Mouse (Mus musculus): ENCODE results near the gene Celf3. TPM values are rescaled to one million over a fixed set of nuclear protein-coding genes. Genes with fewer than 3 reads are reported as not detected.

The Celf3 gene
- total and polyA plus RNA-seq, 3 experiments = 0.23 to 0.31 TPM; not detected in 1

DNA sequence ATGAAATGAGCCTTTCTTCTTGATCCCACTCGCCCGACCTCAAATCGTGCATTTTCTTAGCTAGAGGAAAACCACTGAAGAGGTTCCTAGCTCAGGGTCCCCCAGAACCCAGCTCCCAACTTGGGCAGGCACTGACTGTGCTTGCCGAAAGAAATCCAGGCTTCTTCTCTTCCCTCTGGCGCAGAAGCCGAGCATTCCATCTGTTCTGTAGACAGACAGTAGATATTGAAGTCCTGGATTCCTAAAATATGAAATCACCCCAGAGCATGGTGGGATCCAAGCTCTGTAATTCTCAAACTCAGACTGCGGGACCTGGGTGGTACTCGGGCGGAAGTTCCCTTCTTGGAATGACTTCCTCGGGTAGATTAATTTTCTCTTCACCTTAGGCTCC lies 5.0 kb upstream of the Celf3 start:
- Histone ChIP-seq H3K27me3 (ENCODE audit: control insufficient read depth in 1 of 2, insufficient read depth in 2 of 2, low read length in 2 of 2) (no peaks in the 10 kb centered on the region), H3K9ac (ENCODE audit: control insufficient read depth, low read depth, low read length, poor library complexity, severe bottlenecking) (no peak overlapping the region), H3K27ac (ENCODE audit: control insufficient read depth, low read depth, low read length) (no peak overlapping the region), H3K9me3 (replicated peaks; ENCODE audit: insufficient read depth, low read length) (no peaks in the 10 kb centered on the region), H3K36me3 (ENCODE audit: control insufficient read depth in 1 of 2, insufficient read depth in 2 of 2, low read length in 2 of 2) (peaks cover 0 to 19% of the 10 kb centered on the region in 2 experiments; a peak in 2 of 4 replicates), H3K4me3 (ENCODE audit: control insufficient read depth in 1 of 2, insufficient read depth in 1 of 2, low read depth in 2 of 2, low read length in 2 of 2) (no peak overlapping the region), H3K79me2 (ENCODE audit: control insufficient read depth, insufficient read depth, low read length, poor library complexity) (no peaks in the 10 kb centered on the region), H3K4me1 (ENCODE audit: control insufficient read depth in 1 of 2, insufficient read depth in 2 of 2, low read length in 2 of 2) (peaks cover 3 to 31% of the 10 kb centered on the region in 2 experiments; a peak in 3 of 4 replicates)
- DNase-seq (ENCODE audit: low read depth, low spot score) = no peak
- TF ChIP-seq BHLHE40 (IDR thresholded peaks at IDR 0.05; ENCODE audit: borderline replicate concordance, low read depth, low read length) (no peak), GATA1 (IDR thresholded peaks at IDR 0.05; ENCODE audit: low read depth, low read length) (no peak), GABPA (IDR thresholded peaks at IDR 0.05; ENCODE audit: low read depth, low read length) (no peak), MYB (IDR thresholded peaks at IDR 0.05; ENCODE audit: low read depth, low read length) (no peak), CTCF (IDR thresholded peaks at IDR 0.05 in 2 of 3, conservative IDR thresholded peaks at IDR 0.05 in 1 of 3; ENCODE audit: control insufficient read depth in 1 of 3, insufficient read depth in 1 of 3, low read depth in 2 of 3, low read length in 3 of 3, poor library complexity in 1 of 3, severe bottlenecking in 1 of 3) (no peak), POLR2AphosphoS5 (IDR thresholded peaks at IDR 0.05; ENCODE audit: borderline replicate concordance, low read depth, low read length) (no peak), ETS1 (IDR thresholded peaks at IDR 0.05; ENCODE audit: low read depth, low read length) (no peak), HCFC1 (IDR thresholded peaks at IDR 0.05; ENCODE audit: low read depth, low read length) (no peak), EP300 (IDR thresholded peaks at IDR 0.05; ENCODE audit: low read depth in 1 of 2, low read length in 2 of 2) (no peak), SMC3 (IDR thresholded peaks at IDR 0.05; ENCODE audit: low read depth, low read length) (no peak), USF1 (IDR thresholded peaks at IDR 0.05; ENCODE audit: low read depth, low read length) (no peak), TCF12 (IDR thresholded peaks at IDR 0.05; ENCODE audit: low read depth, low read length) (no peak), TBP (IDR thresholded peaks at IDR 0.05; ENCODE audit: low read depth, low read length) (no peak), ZC3H11A (IDR thresholded peaks at IDR 0.05; ENCODE audit: low read depth, low read length) (no peak), MAZ (IDR thresholded peaks at IDR 0.05; ENCODE audit: low read depth, low read length) (no peak)

DNA sequence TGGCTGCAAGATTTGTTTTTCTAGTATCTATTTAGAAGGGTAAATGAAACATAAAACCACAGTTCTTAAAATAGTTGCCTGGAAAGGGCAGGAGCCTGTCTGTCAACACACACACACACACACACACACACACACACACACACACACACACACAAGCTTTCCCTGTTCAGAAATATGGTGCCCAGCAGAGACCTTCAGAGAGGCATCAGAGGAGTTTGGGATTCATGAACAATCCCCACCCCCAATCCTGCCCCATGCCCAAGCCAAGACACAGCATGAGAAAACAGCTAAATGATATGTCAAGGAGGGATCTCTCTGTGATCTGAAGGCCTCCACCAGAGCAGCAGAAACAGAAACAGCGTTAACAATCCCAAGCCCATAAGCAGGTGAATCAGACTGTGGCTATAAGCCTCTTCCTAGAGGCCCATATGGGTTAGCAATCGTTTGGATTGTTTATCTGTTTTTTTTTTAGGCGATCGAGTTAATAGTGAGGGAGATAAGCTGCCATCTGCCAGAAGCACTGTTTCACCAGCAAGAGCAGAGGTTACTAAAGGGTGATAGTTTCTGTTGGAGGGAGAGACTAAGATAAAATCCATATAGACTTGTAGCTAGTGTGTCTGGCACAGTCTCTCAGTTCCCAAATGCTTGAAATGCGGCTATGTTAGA lies 4.4 kb upstream of the Celf3 start:
- H3K27me3 ChIP-seq (ENCODE audit: control insufficient read depth in 1 of 2, insufficient read depth in 2 of 2, low read length in 2 of 2) = no peaks in the 10 kb centered on the region
- H3K36me3 ChIP-seq (ENCODE audit: control insufficient read depth in 1 of 2, insufficient read depth in 2 of 2, low read length in 2 of 2) = peaks cover 0 to 19% of the 10 kb centered on the region in 2 experiments; a peak in 2 of 4 replicates
- H3K79me2 ChIP-seq (ENCODE audit: control insufficient read depth, insufficient read depth, low read length, poor library complexity) = no peaks in the 10 kb centered on the region
- H3K4me3 ChIP-seq (ENCODE audit: control insufficient read depth in 1 of 2, insufficient read depth in 1 of 2, low read depth in 2 of 2, low read length in 2 of 2) = no peak overlapping the region
- H3K4me1 ChIP-seq (ENCODE audit: control insufficient read depth in 1 of 2, insufficient read depth in 2 of 2, low read length in 2 of 2) = peaks cover 3 to 31% of the 10 kb centered on the region in 2 experiments; a peak in 3 of 4 replicates
- no peak overlapping the region for H3K27ac ChIP-seq (ENCODE audit: control insufficient read depth, low read depth, low read length)
- no peaks in the 10 kb centered on the region for H3K9me3 ChIP-seq (replicated peaks; ENCODE audit: insufficient read depth, low read length)
- no peak overlapping the region for H3K9ac ChIP-seq (ENCODE audit: control insufficient read depth, low read depth, low read length, poor library complexity, severe bottlenecking)
- peak; percentile 42 for DNase-seq (ENCODE audit: low read depth, low spot score)
- TF ChIP-seq TAL1 (IDR thresholded peaks at IDR 0.05; ENCODE audit: low read length) (no peak), NELFE (IDR thresholded peaks at IDR 0.05; ENCODE audit: low read depth, low read length) (no peak), POLR2AphosphoS2 (IDR thresholded peaks at IDR 0.05; ENCODE audit: low read length) (no peak), GABPA (IDR thresholded peaks at IDR 0.05; ENCODE audit: low read depth, low read length) (no peak), ZNF384 (IDR thresholded peaks at IDR 0.05; ENCODE audit: low read depth, low read length) (peak; percentile 73), EP300 (IDR thresholded peaks at IDR 0.05; ENCODE audit: low read depth in 1 of 2, low read length in 2 of 2) (peak in 1 of 2 experiments; percentile 55; a peak in 2 of 4 replicates), ZC3H11A (IDR thresholded peaks at IDR 0.05; ENCODE audit: low read depth, low read length) (no peak), ETS1 (IDR thresholded peaks at IDR 0.05; ENCODE audit: low read depth, low read length) (peak; percentile 62; the same call in 1 of the 2 replicates), JUND (IDR thresholded peaks at IDR 0.05; ENCODE audit: low read depth, low read length) (no peak), GATA1 (IDR thresholded peaks at IDR 0.05; ENCODE audit: low read depth, low read length) (peak; percentile 49; the same call in 1 of the 2 replicates), TCF12 (IDR thresholded peaks at IDR 0.05; ENCODE audit: low read depth, low read length) (0 out of 2 replicates have a peak, but pooled peaks have one; percentile 34), TBP (IDR thresholded peaks at IDR 0.05; ENCODE audit: low read depth, low read length) (0 out of 2 replicates have a peak, but pooled peaks have one; percentile 19), MEF2A (IDR thresholded peaks at IDR 0.05; ENCODE audit: extremely low read depth, insufficient replicate concordance, low read depth, low read length, poor library complexity, severe bottlenecking) (no peak), USF1 (IDR thresholded peaks at IDR 0.05; ENCODE audit: low read depth, low read length) (no peak), POLR2AphosphoS5 (IDR thresholded peaks at IDR 0.05; ENCODE audit: borderline replicate concordance, low read depth, low read length) (no peak)

All from MEL (cell line).